Mouse (Mus musculus) small intestine, adult 2 months (tissue): ENCODE data around the gene Mllt11.

ENCODE experiments used
- CTCF ChIP-seq: fragments of 200-500 bp; IDR thresholded peaks from 2 replicates; pipeline ENCODE4 v1.5.1; 2012; ENCODE audit warnings: low read depth, mild to moderate bottlenecking, control low read depth, inconsistent platforms, low read length, moderate library complexity, mixed read lengths; ENCODE audit not compliant: insufficient replicate concordance, insufficient read length; ENCODE audit errors: extremely low read depth
- POLR2A ChIP-seq: fragments of 200-500 bp; IDR thresholded peaks from 2 replicates; pipeline ENCODE4 v1.6.1; 2012; ENCODE audit warnings: low read depth, mild to moderate bottlenecking, control low read depth, inconsistent platforms, low read length, moderate library complexity

GRCm38 (mm10) chr3:95181841-95182240 is 50.1 kb downstream of the Mllt11 start:
- TF ChIP-seq CTCF (no peak), POLR2A (no peak)
